Mouse (Mus musculus) lung, adult 18-20 months (tissue): ENCODE results near the gene Tenm3.

Experiments used
- DNase-seq, 2 experiments: peaks; one replicate each; pipeline ENCODE4 v3.0.0; 2022; ENCODE audit warnings: mixed read lengths in 2 of 2

Gene Tenm3

GRCm38 (mm10) chr8:48843931-48844285 is at the start of gene Tenm3:
TSS of gene Tenm3 (minus strand) at chr8:48843951.
- no peak for DNase-seq

- no peak for DNase-seq
Observed at GRCm38 (mm10) chr8:48890216-48890765, 46.5 kb upstream of the Tenm3 start.

GRCm38 (mm10) chr8:48884270-48884669 is 40.5 kb upstream of the Tenm3 start:
- no peak for DNase-seq

- DNase-seq = no peak
Observed at GRCm38 (mm10) chr8:48880585-48880984, 36.8 kb upstream of the Tenm3 start.

GRCm38 (mm10) chr8:48865972-48866371 is 22.2 kb upstream of the Tenm3 start:
- DNase-seq = no peak

- no peak for DNase-seq
Observed at GRCm38 (mm10) chr8:48865485-48865884, 21.7 kb upstream of the Tenm3 start.

GRCm38 (mm10) chr8:48850223-48851010 is 6.7 kb upstream of the Tenm3 start:
- no peak for DNase-seq

- no peak for DNase-seq
Observed at GRCm38 (mm10) chr8:48849091-48849616, 5.4 kb upstream of the Tenm3 start.

- no peak for DNase-seq
Observed at GRCm38 (mm10) chr8:48844961-48845360, 1.2 kb upstream of the Tenm3 start.

GRCm38 (mm10) chr8:48844370-48844905 is 687 bp upstream of the Tenm3 start:
- no peak for DNase-seq

GRCm38 (mm10) chr8:48842991-48843930 is 490 bp downstream of the Tenm3 start:
- DNase-seq = no peak

GRCm38 (mm10) chr8:48842516-48842990 is 1.2 kb downstream of the Tenm3 start:
- no peak for DNase-seq

- DNase-seq = no peak
Observed at GRCm38 (mm10) chr8:48842035-48842434, 1.7 kb downstream of the Tenm3 start.

GRCm38 (mm10) chr8:48835745-48836144 is 8.0 kb downstream of the Tenm3 start:
- no peak for DNase-seq

- no peak for DNase-seq
Observed at GRCm38 (mm10) chr8:48827454-48827853, 16.3 kb downstream of the Tenm3 start.

GRCm38 (mm10) chr8:48825666-48826065 is 18.1 kb downstream of the Tenm3 start:
- DNase-seq = no peak

GRCm38 (mm10) chr8:48822291-48822690 is 21.5 kb downstream of the Tenm3 start:
- no peak for DNase-seq

- no peak for DNase-seq
Observed at GRCm38 (mm10) chr8:48819962-48820361, 23.8 kb downstream of the Tenm3 start.

GRCm38 (mm10) chr8:48819348-48819747 is 24.4 kb downstream of the Tenm3 start:
- no peak for DNase-seq

GRCm38 (mm10) chr8:48816941-48817340 is 26.8 kb downstream of the Tenm3 start:
- no peak for DNase-seq

- DNase-seq = no peak
Observed at GRCm38 (mm10) chr8:48812196-48812741, 31.5 kb downstream of the Tenm3 start.

GRCm38 (mm10) chr8:48810615-48811014 is 33.1 kb downstream of the Tenm3 start:
- no peak for DNase-seq
